Mouse (Mus musculus) midbrain, postnatal 0 days (tissue): Measurements from ENCODE around the gene Urgcp. TPM values are rescaled to one million over a fixed set of nuclear protein-coding genes. Genes with fewer than 3 reads are reported as not detected.

Experiments used
- ATAC-seq: fragments of 200-750 bp; cut with Nextera tagmentation; 2 replicates; pipeline ENCODE4 v1.8.0; 2017; ENCODE audit warnings: moderate number of reproducible peaks, mild to moderate bottlenecking, moderate TSS enrichment, moderate library complexity; ENCODE audit not compliant: low FRiP score
- DNase-seq: peaks from one replicate; pipeline ENCODE4 v3.0.0-alpha.2; 2015; ENCODE audit warnings: low spot score
- H3K27ac ChIP-seq: fragments of 300-500 bp; sonication (generic); 2 replicates; pipeline ENCODE4 v1.5.1; 2014; ENCODE audit warnings: low read depth, mild to moderate bottlenecking, low read length, mixed read lengths
- H3K27me3 ChIP-seq: fragments of 300-500 bp; sonication (generic); 2 replicates; pipeline ENCODE4 v1.6.1; 2014; ENCODE audit warnings: low read length, control low read depth, mixed read lengths; ENCODE audit not compliant: insufficient read depth
- H3K36me3 ChIP-seq: fragments of 300-500 bp; sonication (generic); 2 replicates; pipeline ENCODE4 v1.6.1; 2014; ENCODE audit warnings: low read length, control low read depth, mixed read lengths; ENCODE audit not compliant: insufficient read depth
- H3K4me1 ChIP-seq: fragments of 300-500 bp; sonication (generic); 2 replicates; pipeline ENCODE4 v1.6.1; 2014; ENCODE audit warnings: mild to moderate bottlenecking, control low read depth, antibody characterized with exemption, low read length, mixed read lengths; ENCODE audit not compliant: insufficient read depth
- H3K4me2 ChIP-seq: fragments of 300-500 bp; sonication (generic); 2 replicates; pipeline ENCODE4 v1.6.1; 2014; ENCODE audit warnings: low read depth, mild to moderate bottlenecking, low read length, mixed read lengths; ENCODE audit not compliant: poor library complexity, severe bottlenecking
- H3K4me3 ChIP-seq: fragments of 300-500 bp; sonication (generic); 2 replicates; pipeline ENCODE4 v1.5.1; 2014; ENCODE audit warnings: low read depth, mild to moderate bottlenecking, low read length, moderate library complexity
- H3K9ac ChIP-seq: fragments of 300-500 bp; sonication (generic); replicated peaks from 2 replicates; pipeline ENCODE4 v1.6.1; 2014; ENCODE audit warnings: mild to moderate bottlenecking, low read length, moderate library complexity, mixed read lengths; ENCODE audit not compliant: poor library complexity, severe bottlenecking
- H3K9me3 ChIP-seq: fragments of 300-500 bp; sonication (generic); 2 replicates; pipeline ENCODE4 v1.6.1; 2016; ENCODE audit warnings: low read length, control low read depth
- CTCF ChIP-seq: IDR thresholded peaks from 2 replicates; pipeline ENCODE4 v1.5.1; 2016; ENCODE audit warnings: antibody characterized with exemption, mild to moderate bottlenecking
- WGBS: fragments of 180-500 bp; shearing (Covaris S2); extraction: QIAGEN DNeasy Blood & Tissue Kit; methylation state at CpG from one replicate; pipeline ENCODE4 v1.1.7; 2014; 5-methylcytosine and 5-hydroxymethylcytosine counted together
- polyA plus RNA-seq: library from polyadenylated mRNA; unstranded; fragments of >200 nt; fragmentation: Nextera tagmentation; extraction: Ambion mirVana; gene quantifications from 2 replicates; pipeline ENCODE4 v1.2.1, GENCODE M21; 2015
- total RNA-seq: library from RNA; depleted of rRNA; stranded (reverse); fragments of >200 nt; gene quantifications from 2 replicates; pipeline ENCODE4 v1.2.3, GENCODE M21; 2014

Gene Urgcp
- total and polyA plus RNA-seq, 2 experiments from 2014 or later, result 34.2 to 53.9 TPM

- H3K4me1 ChIP-seq, result no peaks in the 10 kb centered on the region
- DNase-seq (no peak), ATAC-seq (no peak)
- H3K36me3 ChIP-seq, result peaks cover 40% of the 10 kb centered on the region
- no peak overlapping the region for H3K9ac ChIP-seq
- TF ChIP-seq CTCF, result no peak
- WGBS, result 92% methylated on average over 9 of the region's 9 CpGs
- no peak overlapping the region for H3K4me3 ChIP-seq
- no peak overlapping the region for H3K27ac ChIP-seq
- H3K9me3 ChIP-seq, result no peaks in the 10 kb centered on the region
- no peaks in the 10 kb centered on the region for H3K27me3 ChIP-seq
- H3K4me2 ChIP-seq, result no peak overlapping the region
These were observed 47.0 kb downstream of the Urgcp start for GRCm38 (mm10) chr11:5715179-5715578.

- peak; percentile 94 for ATAC-seq
- peaks cover 6% of the 10 kb centered on the region; the same call in 1 of the 2 replicates for H3K36me3 ChIP-seq
- peaks cover 11% of the 10 kb centered on the region for H3K4me1 ChIP-seq
- H3K27ac ChIP-seq, result peak overlapping the region; percentile 85
- H3K9me3 ChIP-seq, result no peaks in the 10 kb centered on the region
- H3K9ac ChIP-seq, result peak overlapping the region; percentile 84
- WGBS, result 24% methylated on average over 37 of the region's 50 CpGs
- TF ChIP-seq CTCF, result no peak
- H3K4me2 ChIP-seq, result peak overlapping the region; percentile 74
- peak overlapping the region; percentile 99 for H3K4me3 ChIP-seq
- H3K27me3 ChIP-seq, result no peaks in the 10 kb centered on the region
- peak; percentile 91 for DNase-seq
These were observed 54.4 kb downstream of the Urgcp start for GRCm38 (mm10) chr11:5707530-5708353.

GRCm38 (mm10) chr11:5706874-5707529, 55.2 kb downstream of the Urgcp start:
- no peaks in the 10 kb centered on the region for H3K9me3 ChIP-seq
- peak overlapping the region; percentile 99 for H3K4me3 ChIP-seq
- peak overlapping the region; percentile 84 for H3K9ac ChIP-seq
- peaks cover 11% of the 10 kb centered on the region for H3K4me1 ChIP-seq
- peak; percentile 64 for ATAC-seq
- no peak for TF ChIP-seq CTCF
- peaks cover 6% of the 10 kb centered on the region; the same call in 1 of the 2 replicates for H3K36me3 ChIP-seq
- under 1% methylated on average over 42 of the region's 43 CpGs for WGBS
- no peaks in the 10 kb centered on the region for H3K27me3 ChIP-seq
- DNase-seq, result peak; percentile 7
- peak overlapping the region; percentile 74 for H3K4me2 ChIP-seq
- H3K27ac ChIP-seq, result peak overlapping the region; percentile 85

GRCm38 (mm10) chr11:5705972-5706371, 56.2 kb downstream of the Urgcp start:
- Histone ChIP-seq H3K27me3 (no peaks in the 10 kb centered on the region), H3K4me3 (peak overlapping the region; percentile 99), H3K4me1 (peaks cover 11% of the 10 kb centered on the region), H3K9ac (peak overlapping the region; percentile 84; the same call in 1 of the 2 replicates), H3K27ac (no peak overlapping the region), H3K4me2 (peak overlapping the region; percentile 74), H3K36me3 (peaks cover 6% of the 10 kb centered on the region; the same call in 1 of the 2 replicates), H3K9me3 (no peaks in the 10 kb centered on the region)
- 92% methylated on average over 9 of the region's 9 CpGs for WGBS
- TF ChIP-seq CTCF, result no peak
- ATAC-seq, result no peak
- DNase-seq, result no peak

- Histone ChIP-seq H3K4me3 (no peak overlapping the region), H3K27me3 (no peaks in the 10 kb centered on the region), H3K27ac (no peak overlapping the region), H3K4me1 (peaks cover 11% of the 10 kb centered on the region), H3K9me3 (no peaks in the 10 kb centered on the region), H3K9ac (no peak overlapping the region), H3K4me2 (no peak overlapping the region), H3K36me3 (peaks cover 6% of the 10 kb centered on the region; the same call in 1 of the 2 replicates)
- 94% methylated on average over 1 of the region's 1 CpGs for WGBS
- TF ChIP-seq CTCF, result no peak
- ATAC-seq (no peak), DNase-seq (no peak)
These were observed 58.8 kb downstream of the Urgcp start for GRCm38 (mm10) chr11:5703341-5703740.

GRCm38 (mm10) chr11:5702957-5703332, 59.2 kb downstream of the Urgcp start:
- ATAC-seq, result no peak
- no peak for DNase-seq
- Histone ChIP-seq H3K9ac (no peak overlapping the region), H3K4me3 (no peak overlapping the region), H3K4me2 (no peak overlapping the region), H3K27ac (no peak overlapping the region), H3K27me3 (no peaks in the 10 kb centered on the region), H3K36me3 (peaks cover 6% of the 10 kb centered on the region; the same call in 1 of the 2 replicates), H3K4me1 (peaks cover 11% of the 10 kb centered on the region), H3K9me3 (no peaks in the 10 kb centered on the region)
- 91% methylated on average over 6 of the region's 6 CpGs for WGBS
- no peak for TF ChIP-seq CTCF
